Mouse (Mus musculus) limb, embryonic 15.5 days (tissue): ENCODE measurements at regions not wholly inside any gene's neighbourhood (a gene's known extent, or its start where the extent isn't known, plus 50 kb on each side); places are given as distances from the start of the nearest gene placed in this dataset.

Experiments used
- ATAC-seq: fragments of 200-750 bp; cut with Nextera tagmentation; 2 replicates; pipeline ENCODE4 v1.8.0; 2017; ENCODE audit warnings: low read depth, moderate TSS enrichment; ENCODE audit not compliant: insufficient number of reproducible peaks, low FRiP score, low TSS enrichment
- H3K27ac ChIP-seq: fragments of 300-500 bp; sonication (generic); 2 replicates; pipeline ENCODE4 v1.5.1; 2015; ENCODE audit warnings: moderate library complexity, mild to moderate bottlenecking, inconsistent platforms
- H3K27me3 ChIP-seq: fragments of 300-500 bp; sonication (generic); 2 replicates; pipeline ENCODE4 v1.6.1; 2015; ENCODE audit warnings: inconsistent platforms
- H3K36me3 ChIP-seq: fragments of 300-500 bp; sonication (generic); 2 replicates; pipeline ENCODE4 v1.6.1; 2015; ENCODE audit warnings: inconsistent platforms
- H3K4me1 ChIP-seq: fragments of 300-500 bp; sonication (generic); 2 replicates; pipeline ENCODE4 v1.6.1; 2015; ENCODE audit warnings: inconsistent platforms
- H3K4me2 ChIP-seq: fragments of 300-500 bp; sonication (generic); 2 replicates; pipeline ENCODE4 v1.6.1; 2015; ENCODE audit warnings: mild to moderate bottlenecking, inconsistent platforms
- H3K4me3 ChIP-seq: fragments of 300-500 bp; sonication (generic); 2 replicates; pipeline ENCODE4 v1.5.1; 2015; ENCODE audit warnings: mild to moderate bottlenecking, inconsistent platforms
- H3K9ac ChIP-seq: fragments of 300-500 bp; sonication (generic); 2 replicates; pipeline ENCODE4 v1.6.1; 2015; ENCODE audit warnings: inconsistent platforms
- H3K9me3 ChIP-seq: fragments of 300-500 bp; sonication (generic); 2 replicates; pipeline ENCODE4 v1.6.1; 2016; ENCODE audit warnings: inconsistent platforms
- WGBS: fragments of 180-500 bp; shearing (Covaris S2); methylation state at CpG from one replicate; pipeline ENCODE4 v1.1.7; 2015; 5-methylcytosine and 5-hydroxymethylcytosine counted together

GRCm38 (mm10) chr8:8499921-8500320 is 161.1 kb downstream of the Efnb2 start:
- H3K9me3 ChIP-seq = no peaks in the 10 kb centered on the region
- no peak overlapping the region for H3K4me2 ChIP-seq
- no peaks in the 10 kb centered on the region for H3K4me1 ChIP-seq
- H3K4me3 ChIP-seq = no peak overlapping the region
- no peak for ATAC-seq
- WGBS = 84% methylated on average over 9 of the region's 9 CpGs
- H3K9ac ChIP-seq = no peak overlapping the region
- H3K36me3 ChIP-seq = no peaks in the 10 kb centered on the region
- H3K27ac ChIP-seq = no peak overlapping the region
- no peaks in the 10 kb centered on the region for H3K27me3 ChIP-seq

- Histone ChIP-seq H3K36me3 (no peaks in the 10 kb centered on the region), H3K27me3 (no peaks in the 10 kb centered on the region), H3K27ac (no peak overlapping the region), H3K4me3 (no peak overlapping the region), H3K9ac (no peak overlapping the region), H3K4me2 (no peak overlapping the region), H3K4me1 (no peaks in the 10 kb centered on the region), H3K9me3 (no peaks in the 10 kb centered on the region)
- WGBS = 29% methylated on average over 5 of the region's 5 CpGs
- no peak for ATAC-seq
Observed at GRCm38 (mm10) chr8:8498753-8499152, 162.3 kb downstream of the Efnb2 start.

- no peak for ATAC-seq
- no peaks in the 10 kb centered on the region for H3K4me1 ChIP-seq
- WGBS = 79% methylated on average over 7 of the region's 7 CpGs
- peaks cover 7% of the 10 kb centered on the region; the same call in 1 of the 2 replicates for H3K27me3 ChIP-seq
- no peak overlapping the region for H3K9ac ChIP-seq
- H3K4me2 ChIP-seq = no peak overlapping the region
- H3K4me3 ChIP-seq = no peak overlapping the region
- no peaks in the 10 kb centered on the region for H3K36me3 ChIP-seq
- no peaks in the 10 kb centered on the region for H3K9me3 ChIP-seq
- H3K27ac ChIP-seq = no peak overlapping the region
Observed at GRCm38 (mm10) chr8:8495472-8495871, 165.6 kb downstream of the Efnb2 start.

- Histone ChIP-seq H3K9me3 (no peaks in the 10 kb centered on the region), H3K4me1 (peaks cover 8% of the 10 kb centered on the region; the same call in 1 of the 2 replicates), H3K36me3 (no peaks in the 10 kb centered on the region), H3K27me3 (peaks cover 11% of the 10 kb centered on the region), H3K9ac (no peak overlapping the region), H3K4me2 (no peak overlapping the region), H3K27ac (no peak overlapping the region), H3K4me3 (no peak overlapping the region)
- ATAC-seq = no peak
- 86% methylated on average over 10 of the region's 10 CpGs for WGBS
Observed at GRCm38 (mm10) chr8:8494281-8494680, 166.8 kb downstream of the Efnb2 start.

- Histone ChIP-seq H3K4me3 (no peak overlapping the region), H3K9ac (no peak overlapping the region), H3K4me2 (no peak overlapping the region), H3K27ac (no peak overlapping the region), H3K27me3 (peaks cover 13% of the 10 kb centered on the region), H3K4me1 (peaks cover 24% of the 10 kb centered on the region), H3K36me3 (no peaks in the 10 kb centered on the region), H3K9me3 (no peaks in the 10 kb centered on the region)
- WGBS = 92% methylated on average over 2 of the region's 2 CpGs
- ATAC-seq = no peak
Observed at GRCm38 (mm10) chr8:8491908-8492307, 169.1 kb downstream of the Efnb2 start.

- WGBS = 19% methylated on average over 9 of the region's 9 CpGs
- Histone ChIP-seq H3K4me2 (no peak overlapping the region), H3K36me3 (no peaks in the 10 kb centered on the region), H3K4me1 (peaks cover 24% of the 10 kb centered on the region), H3K27me3 (peaks cover 13% of the 10 kb centered on the region), H3K27ac (no peak overlapping the region), H3K9ac (no peak overlapping the region), H3K9me3 (no peaks in the 10 kb centered on the region), H3K4me3 (no peak overlapping the region)
- ATAC-seq = no peak
Observed at GRCm38 (mm10) chr8:8489784-8490183, 171.3 kb downstream of the Efnb2 start.

- H3K4me1 ChIP-seq = peaks cover 24% of the 10 kb centered on the region
Observed at GRCm38 (mm10) chr8:8488695-8489571, 172.1 kb downstream of the Efnb2 start.

GRCm38 (mm10) chr8:8488191-8488694 is 172.8 kb downstream of the Efnb2 start:
- Histone ChIP-seq H3K36me3 (no peaks in the 10 kb centered on the region), H3K4me3 (no peak overlapping the region), H3K27me3 (peaks cover 13% of the 10 kb centered on the region), H3K4me2 (no peak overlapping the region), H3K9ac (no peak overlapping the region), H3K4me1 (peaks cover 24% of the 10 kb centered on the region), H3K27ac (no peak overlapping the region), H3K9me3 (no peaks in the 10 kb centered on the region)
- ATAC-seq = no peak
- WGBS = 55% methylated on average over 9 of the region's 9 CpGs

More at GRCm38 (mm10) chr8:8488695-8489571, 172.1 kb downstream of the Efnb2 start:
- Histone ChIP-seq H3K36me3 (no peaks in the 10 kb centered on the region), H3K9me3 (no peaks in the 10 kb centered on the region), H3K27me3 (peaks cover 13% of the 10 kb centered on the region), H3K27ac (no peak overlapping the region), H3K4me2 (no peak overlapping the region), H3K9ac (no peak overlapping the region), H3K4me3 (no peak overlapping the region)
- ATAC-seq = peak; percentile 44; the same call in 1 of the 2 replicates
- WGBS = 23% methylated on average over 26 of the region's 26 CpGs

- no peak overlapping the region for H3K9ac ChIP-seq
- H3K9me3 ChIP-seq = no peaks in the 10 kb centered on the region
- no peak overlapping the region for H3K4me2 ChIP-seq
- H3K4me1 ChIP-seq = peaks cover 28% of the 10 kb centered on the region
- no peak overlapping the region for H3K27ac ChIP-seq
- H3K36me3 ChIP-seq = no peaks in the 10 kb centered on the region
- H3K4me3 ChIP-seq = no peak overlapping the region
- 47% methylated on average over 5 of the region's 5 CpGs for WGBS
- peaks cover 13% of the 10 kb centered on the region for H3K27me3 ChIP-seq
- ATAC-seq = no peak
Observed at GRCm38 (mm10) chr8:8487706-8488105, 173.3 kb downstream of the Efnb2 start.

GRCm38 (mm10) chr8:8486866-8487265 is 174.2 kb downstream of the Efnb2 start:
- Histone ChIP-seq H3K4me2 (no peak overlapping the region), H3K36me3 (no peaks in the 10 kb centered on the region), H3K4me3 (no peak overlapping the region), H3K4me1 (peaks cover 28% of the 10 kb centered on the region), H3K9ac (no peak overlapping the region), H3K9me3 (no peaks in the 10 kb centered on the region), H3K27ac (no peak overlapping the region), H3K27me3 (peaks cover 13% of the 10 kb centered on the region)
- no peak for ATAC-seq
- WGBS = 46% methylated on average over 3 of the region's 3 CpGs

- Histone ChIP-seq H3K36me3 (no peaks in the 10 kb centered on the region), H3K4me1 (peaks cover 28% of the 10 kb centered on the region), H3K9ac (no peak overlapping the region), H3K4me2 (no peak overlapping the region), H3K9me3 (no peaks in the 10 kb centered on the region), H3K27ac (no peak overlapping the region), H3K27me3 (peaks cover 4% of the 10 kb centered on the region; the same call in 1 of the 2 replicates), H3K4me3 (no peak overlapping the region)
- ATAC-seq = no peak
- WGBS = 69% methylated on average over 3 of the region's 3 CpGs
Observed at GRCm38 (mm10) chr8:8485252-8485651, 175.8 kb downstream of the Efnb2 start.

GRCm38 (mm10) chr8:8484546-8484945 is 176.5 kb downstream of the Efnb2 start:
- H3K9ac ChIP-seq = no peak overlapping the region
- peaks cover 23% of the 10 kb centered on the region for H3K4me1 ChIP-seq
- no peak overlapping the region for H3K4me3 ChIP-seq
- H3K27me3 ChIP-seq = peaks cover 4% of the 10 kb centered on the region; the same call in 1 of the 2 replicates
- no peaks in the 10 kb centered on the region for H3K9me3 ChIP-seq
- ATAC-seq = no peak
- WGBS = 38% methylated on average over 8 of the region's 8 CpGs
- no peak overlapping the region for H3K4me2 ChIP-seq
- H3K27ac ChIP-seq = no peak overlapping the region
- H3K36me3 ChIP-seq = no peaks in the 10 kb centered on the region
